ENCODE assay signal across 13 mouse cellular contexts in genomic region chrX:13921867-13922266, GRCm38 (mm10).
"Had no signal": no experiment of that assay in that cellular context is flagged by ENCODE, and none has a peak within 500 bp of the region (broad histone marks: within the 10 kb centered on the region; RNA-seq: fewer than 3 reads in every experiment).

No protein-coding gene starts in this region.

- DNase-seq: kidney, adult 11 months; kidney, adult 8-10 months; kidney, postnatal 10 days; kidney, postnatal 36 days; layer of hippocampus, postnatal 36 days; left cerebral cortex, postnatal 4 days; liver, postnatal 0 days; lung, embryonic 14.5 days; retina, postnatal 1 day; thymus, postnatal 25 days had no signal

- ATAC-seq: intestine, embryonic 15.5 days; liver, postnatal 0 days; lung, postnatal 0 days; midbrain, embryonic 15.5 days had no signal
